Mouse (Mus musculus) intestine, embryonic 16.5 days (tissue): ENCODE data around the gene Oaf. TPM values are rescaled to one million over a fixed set of nuclear protein-coding genes. Genes with fewer than 3 reads are reported as not detected.

ENCODE experiments used
- ATAC-seq: fragments of 200-750 bp; cut with Nextera tagmentation; 2 replicates; pipeline ENCODE4 v1.8.0; 2017; ENCODE audit warnings: moderate TSS enrichment, moderate library complexity
- H3K27ac ChIP-seq: fragments of 300-500 bp; sonication (generic); 2 replicates; pipeline ENCODE4 v1.5.1; 2014; ENCODE audit warnings: mild to moderate bottlenecking, low read length
- H3K27me3 ChIP-seq: fragments of 300-500 bp; sonication (generic); replicated peaks from 2 replicates; pipeline ENCODE4 v1.6.1; 2014; ENCODE audit warnings: low read length, control low read depth, mixed read lengths; ENCODE audit not compliant: control insufficient read depth, insufficient read depth
- H3K36me3 ChIP-seq: fragments of 300-500 bp; sonication (generic); 2 replicates; pipeline ENCODE4 v1.6.1; 2014; ENCODE audit warnings: low read length, control low read depth; ENCODE audit not compliant: control insufficient read depth, insufficient read depth
- H3K4me1 ChIP-seq: fragments of 300-500 bp; sonication (generic); 2 replicates; pipeline ENCODE4 v1.6.1; 2014; ENCODE audit warnings: low read length, control low read depth, mixed read lengths; ENCODE audit not compliant: control insufficient read depth, insufficient read depth
- H3K4me2 ChIP-seq: fragments of 300-500 bp; sonication (generic); 2 replicates; pipeline ENCODE4 v1.6.1; 2014; ENCODE audit warnings: low read depth, low read length, control low read depth
- H3K4me3 ChIP-seq: fragments of 300-500 bp; sonication (generic); 2 replicates; pipeline ENCODE4 v1.5.1; 2014; ENCODE audit warnings: mild to moderate bottlenecking, low read length
- H3K9ac ChIP-seq: fragments of 300-500 bp; sonication (generic); 2 replicates; pipeline ENCODE4 v1.6.1; 2014; ENCODE audit warnings: low read depth, low read length
- H3K9me3 ChIP-seq: fragments of 300-500 bp; sonication (generic); 2 replicates; pipeline ENCODE4 v1.6.1; 2016; ENCODE audit warnings: low read length, control low read depth; ENCODE audit not compliant: control insufficient read depth
- WGBS: fragments of 180-500 bp; shearing (Covaris S2); extraction: QIAGEN DNeasy Blood & Tissue Kit; methylation state at CpG from one replicate; pipeline ENCODE4 v1.1.7; 2014; 5-methylcytosine and 5-hydroxymethylcytosine counted together
- polyA plus RNA-seq: library from polyadenylated mRNA; unstranded; fragments of >200 nt; fragmentation: Nextera tagmentation; extraction: Ambion mirVana; gene quantifications from 2 replicates; pipeline ENCODE4 v1.2.1, GENCODE M21; 2015

Gene Oaf
- polyA plus RNA-seq, 1 experiment from 2014 or later = 11.8 TPM

DNA sequence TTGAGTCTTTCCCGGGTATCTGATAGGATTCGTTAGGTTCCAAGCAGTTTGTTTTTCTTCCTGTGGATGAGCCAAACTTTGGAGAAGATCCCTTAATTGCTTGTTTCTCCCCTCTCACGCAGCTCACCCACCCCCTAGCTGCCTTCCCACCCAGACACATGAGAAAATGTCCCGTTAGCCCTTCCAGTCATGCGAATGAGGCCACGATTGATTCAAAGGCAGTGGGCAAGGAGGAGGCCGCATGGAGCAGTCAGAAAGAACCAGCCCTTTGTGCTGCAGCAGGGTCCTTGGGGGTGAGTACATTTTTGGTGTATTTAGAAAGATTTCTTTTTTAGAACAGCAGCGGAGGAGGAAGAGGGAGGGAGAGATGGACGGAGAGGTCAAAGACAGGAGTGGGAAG is 25.5 kb upstream of the Oaf start:
- ATAC-seq = no peak
- Histone ChIP-seq H3K4me2 (0 out of 2 replicates have a peak overlapping the region, but pooled peaks have one; percentile 3), H3K9ac (no peak overlapping the region), H3K36me3 (no peaks in the 10 kb centered on the region), H3K27me3 (no peaks in the 10 kb centered on the region; the same call in 1 of the 2 replicates), H3K27ac (no peak overlapping the region), H3K4me3 (no peak overlapping the region), H3K4me1 (peaks cover 42% of the 10 kb centered on the region), H3K9me3 (no peaks in the 10 kb centered on the region)
- 65% methylated on average over 9 of the region's 9 CpGs for WGBS

DNA sequence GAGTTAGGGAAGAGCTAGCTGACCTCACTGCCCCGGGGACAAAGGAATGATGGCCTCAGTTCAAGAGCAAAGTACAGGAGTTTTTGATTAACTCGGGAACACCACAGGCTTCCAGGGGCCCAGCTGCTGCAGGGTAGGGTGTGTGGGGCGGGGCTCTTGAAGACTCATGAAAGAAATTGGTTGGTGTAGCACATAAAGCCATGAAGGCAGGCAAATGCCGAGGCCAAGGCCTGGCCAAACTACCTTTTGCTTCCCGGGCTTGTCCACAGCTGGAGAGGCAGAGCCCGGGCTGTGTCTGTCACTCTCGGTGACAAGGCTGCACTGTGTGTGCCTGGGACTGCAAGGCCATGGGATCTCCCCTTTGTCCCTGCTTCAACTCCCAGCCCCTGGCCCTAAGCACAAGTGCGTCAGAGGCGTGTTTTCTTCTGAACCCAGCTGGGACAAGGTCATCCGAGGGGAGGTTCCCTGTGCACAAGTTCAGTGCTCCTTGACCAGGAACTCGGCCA is 24.3 kb upstream of the Oaf start:
- peak overlapping the region; percentile 37; the same call in 1 of the 2 replicates for H3K4me2 ChIP-seq
- no peaks in the 10 kb centered on the region for H3K36me3 ChIP-seq
- peaks cover 42% of the 10 kb centered on the region for H3K4me1 ChIP-seq
- ATAC-seq = peak; percentile 93
- H3K27ac ChIP-seq = peak overlapping the region; percentile 99
- H3K27me3 ChIP-seq = no peaks in the 10 kb centered on the region
- H3K9ac ChIP-seq = peak overlapping the region; percentile 61
- H3K9me3 ChIP-seq = no peaks in the 10 kb centered on the region
- WGBS = 23% methylated on average over 11 of the region's 11 CpGs
- H3K4me3 ChIP-seq = no peak overlapping the region

DNA sequence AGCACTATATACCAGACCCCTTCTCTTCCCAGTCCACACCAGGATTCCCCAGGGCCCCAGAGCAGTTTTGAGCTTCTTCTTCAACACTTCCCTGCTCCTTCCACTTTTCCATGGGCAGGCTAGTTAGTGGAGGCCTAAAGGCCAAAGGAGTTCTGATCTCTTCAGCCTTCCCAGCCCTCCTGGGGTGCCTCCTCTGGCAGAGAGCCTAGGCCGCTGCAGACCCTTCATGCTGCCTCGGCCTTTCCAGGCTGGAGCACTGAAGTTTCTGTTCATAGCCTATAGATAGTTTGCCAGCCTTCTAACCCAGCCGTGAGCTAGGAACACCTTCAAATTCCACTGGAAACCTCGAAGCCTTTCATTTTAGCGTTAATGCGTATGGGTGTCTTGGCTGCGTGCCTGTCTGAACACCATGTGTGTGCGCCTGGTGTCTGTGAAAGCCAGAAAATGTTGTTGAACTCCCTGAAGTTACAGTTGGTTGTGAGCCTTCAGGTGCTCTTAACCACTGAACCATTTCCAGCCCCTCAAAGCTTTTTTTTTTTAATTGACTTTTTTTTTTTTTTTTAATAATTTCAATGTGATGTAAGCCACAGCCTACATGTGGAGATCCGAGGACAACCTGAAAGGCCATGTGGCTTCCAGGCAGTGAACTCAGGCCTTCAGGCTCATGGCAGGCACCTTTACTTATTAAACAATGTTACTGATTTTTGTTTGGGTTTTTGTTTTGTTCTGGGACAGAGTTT is 23.3 kb upstream of the Oaf start:
- H3K36me3 ChIP-seq = no peaks in the 10 kb centered on the region
- H3K27me3 ChIP-seq = no peaks in the 10 kb centered on the region
- H3K9ac ChIP-seq = peak overlapping the region; percentile 52
- no peak overlapping the region for H3K4me2 ChIP-seq
- 53% methylated on average over 9 of the region's 9 CpGs for WGBS
- H3K4me1 ChIP-seq = peaks cover 42% of the 10 kb centered on the region
- no peaks in the 10 kb centered on the region for H3K9me3 ChIP-seq
- H3K27ac ChIP-seq = peak overlapping the region; percentile 99
- H3K4me3 ChIP-seq = no peak overlapping the region
- 0 out of 2 replicates have a peak, but pooled peaks have one; percentile 7 for ATAC-seq

DNA sequence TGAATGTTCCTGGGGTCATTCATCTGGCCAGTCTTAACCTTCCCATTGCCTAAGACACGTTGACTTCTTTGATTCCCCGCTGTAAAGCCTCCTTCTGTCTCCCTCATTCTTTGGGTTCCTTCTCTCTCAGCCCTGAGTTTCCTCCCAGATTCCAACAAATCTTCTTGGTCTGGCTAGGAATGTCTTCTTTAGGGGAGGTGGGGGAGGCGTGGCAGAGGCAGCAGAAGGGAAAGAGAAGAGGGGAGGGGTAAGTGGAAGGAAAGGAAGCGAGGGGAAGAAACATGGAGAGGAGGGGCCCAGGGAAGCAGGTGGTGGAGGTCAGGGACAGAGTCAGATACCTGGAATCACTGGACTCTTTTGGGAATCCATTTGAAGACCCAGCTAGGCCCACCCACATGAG is 22.7 kb upstream of the Oaf start:
- peak overlapping the region; percentile 99 for H3K27ac ChIP-seq
- H3K4me3 ChIP-seq = no peak overlapping the region
- H3K9ac ChIP-seq = peak overlapping the region; percentile 52
- no peaks in the 10 kb centered on the region for H3K27me3 ChIP-seq
- no peaks in the 10 kb centered on the region for H3K9me3 ChIP-seq
- 46% methylated on average over 4 of the region's 4 CpGs for WGBS
- no peak overlapping the region for H3K4me2 ChIP-seq
- peaks cover 42% of the 10 kb centered on the region for H3K4me1 ChIP-seq
- H3K36me3 ChIP-seq = no peaks in the 10 kb centered on the region
- no peak for ATAC-seq

DNA sequence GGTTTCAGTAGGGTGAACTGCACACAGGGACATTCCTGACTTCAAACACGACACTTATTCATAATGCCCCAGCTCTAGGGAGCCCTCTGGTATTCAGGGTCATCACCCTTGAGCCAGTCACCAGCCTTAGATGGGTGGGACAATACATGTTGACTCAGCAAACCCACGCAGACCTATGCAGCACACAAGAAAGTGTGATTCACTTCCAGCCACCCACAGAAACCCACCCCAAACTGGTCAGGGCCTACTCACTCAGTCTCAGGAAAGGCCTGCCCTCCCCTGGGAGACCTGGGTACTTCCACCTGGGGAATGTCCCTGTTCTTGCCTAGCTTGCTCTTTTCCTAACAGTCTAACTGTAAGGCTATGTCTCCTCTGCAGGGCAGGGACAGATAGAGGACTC is 22.2 kb upstream of the Oaf start:
- Histone ChIP-seq H3K36me3 (no peaks in the 10 kb centered on the region), H3K27me3 (no peaks in the 10 kb centered on the region), H3K9me3 (no peaks in the 10 kb centered on the region), H3K27ac (peak overlapping the region; percentile 99), H3K4me1 (peaks cover 42% of the 10 kb centered on the region), H3K9ac (peak overlapping the region; percentile 52), H3K4me3 (no peak overlapping the region), H3K4me2 (no peak overlapping the region)
- 27% methylated on average over 2 of the region's 2 CpGs for WGBS
- ATAC-seq = peak; percentile 4; the same call in 1 of the 2 replicates

DNA sequence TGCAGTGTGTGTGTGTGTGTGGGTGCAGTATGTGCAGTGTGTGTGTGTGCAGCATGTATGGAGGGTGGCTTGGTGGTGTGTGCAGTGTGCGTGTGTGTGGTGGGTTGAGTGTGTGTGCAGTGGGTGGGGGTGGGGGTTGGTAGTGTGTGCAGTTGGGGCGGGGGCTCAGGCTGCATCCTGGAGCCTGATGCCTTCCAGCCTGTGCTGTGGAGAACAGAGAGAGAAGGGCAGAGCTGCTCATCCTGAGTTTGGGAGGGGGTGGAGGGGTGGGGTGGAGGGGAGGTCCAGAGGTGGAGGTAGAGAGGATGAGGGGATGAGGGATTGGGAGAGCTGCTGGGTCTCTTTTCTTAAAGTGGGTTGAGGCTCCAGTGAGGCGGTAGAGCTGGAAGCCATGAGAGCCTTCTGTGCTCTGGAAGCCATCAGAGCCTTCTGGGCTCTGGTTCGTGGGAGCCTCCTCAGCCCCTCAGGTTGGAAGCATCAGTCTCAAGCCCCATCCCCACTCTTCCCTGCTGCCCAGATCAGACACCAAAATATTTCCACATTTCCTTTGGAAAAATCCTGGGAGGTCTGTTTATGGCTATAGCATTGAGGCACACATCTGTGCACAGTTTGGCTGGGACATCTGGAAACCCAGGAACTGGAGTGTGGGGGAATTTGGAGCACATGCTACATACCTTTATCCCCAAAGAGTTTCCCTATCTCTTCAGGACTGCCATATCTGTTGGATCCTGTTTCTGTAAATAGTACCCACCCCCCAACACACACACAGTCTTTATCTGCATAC is 21.6 kb upstream of the Oaf start:
- ATAC-seq = peak; percentile 33
- no peak overlapping the region for H3K9ac ChIP-seq
- H3K9me3 ChIP-seq = no peaks in the 10 kb centered on the region
- peaks cover 42% of the 10 kb centered on the region for H3K4me1 ChIP-seq
- H3K4me2 ChIP-seq = peak overlapping the region; percentile 11; the same call in 1 of the 2 replicates
- 28% methylated on average over 4 of the region's 4 CpGs for WGBS
- no peak overlapping the region for H3K4me3 ChIP-seq
- H3K27ac ChIP-seq = peak overlapping the region; percentile 99
- no peaks in the 10 kb centered on the region for H3K36me3 ChIP-seq
- H3K27me3 ChIP-seq = no peaks in the 10 kb centered on the region

DNA sequence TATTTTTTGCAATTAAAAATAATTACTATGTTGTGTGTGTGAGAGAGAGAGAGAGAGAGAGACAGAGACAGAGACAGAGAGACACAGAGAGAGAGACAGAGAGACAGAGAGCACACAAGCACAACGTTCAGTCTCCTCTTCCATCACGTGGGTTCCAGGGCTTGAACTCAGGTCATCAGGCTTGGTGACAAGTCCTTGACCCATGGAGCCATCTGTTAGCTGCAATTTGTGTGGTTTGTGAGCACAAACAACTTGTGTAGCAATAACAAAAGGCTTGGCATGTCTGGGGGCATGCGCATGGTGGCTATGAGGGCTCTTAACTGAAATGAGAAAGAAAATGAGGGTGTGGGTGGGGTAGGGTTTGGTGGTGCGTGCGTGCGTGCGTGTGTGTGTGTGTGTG is 20.9 kb upstream of the Oaf start:
- no peaks in the 10 kb centered on the region for H3K36me3 ChIP-seq
- no peak overlapping the region for H3K4me2 ChIP-seq
- H3K9me3 ChIP-seq = no peaks in the 10 kb centered on the region
- H3K27me3 ChIP-seq = no peaks in the 10 kb centered on the region
- no peak for ATAC-seq
- 73% methylated on average over 7 of the region's 7 CpGs for WGBS
- no peak overlapping the region for H3K9ac ChIP-seq
- peaks cover 41% of the 10 kb centered on the region for H3K4me1 ChIP-seq
- peak overlapping the region; percentile 99 for H3K27ac ChIP-seq
- H3K4me3 ChIP-seq = no peak overlapping the region

DNA sequence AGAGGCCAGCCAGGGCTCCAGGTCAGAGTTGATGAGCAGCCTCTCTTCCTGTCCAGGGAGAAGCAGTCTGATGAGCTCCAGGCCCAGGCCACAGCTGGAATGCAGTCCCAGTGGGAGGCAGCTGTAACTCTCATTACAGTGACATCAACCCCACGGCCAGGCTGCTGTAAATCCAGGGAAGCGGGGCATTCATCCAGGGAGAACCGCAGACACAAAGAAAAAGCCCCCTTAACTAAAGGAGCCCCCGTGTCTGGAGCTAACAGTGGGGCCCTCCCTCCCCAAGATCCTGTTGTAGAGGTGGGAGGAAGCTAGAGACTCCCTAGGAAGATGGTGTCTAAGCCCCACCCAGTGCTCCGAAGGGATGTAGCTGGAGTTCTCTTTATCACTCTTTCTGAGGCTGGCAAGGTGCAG is 13.6 kb upstream of the Oaf start:
- Histone ChIP-seq H3K27ac (peak overlapping the region; percentile 84), H3K36me3 (no peaks in the 10 kb centered on the region), H3K9me3 (no peaks in the 10 kb centered on the region), H3K9ac (peak overlapping the region; percentile 11; the same call in 1 of the 2 replicates), H3K4me1 (peaks cover 13% of the 10 kb centered on the region; the same call in 1 of the 2 replicates), H3K27me3 (no peaks in the 10 kb centered on the region), H3K4me3 (no peak overlapping the region), H3K4me2 (no peak overlapping the region)
- ATAC-seq = peak; percentile 79
- 27% methylated on average over 5 of the region's 5 CpGs for WGBS

DNA sequence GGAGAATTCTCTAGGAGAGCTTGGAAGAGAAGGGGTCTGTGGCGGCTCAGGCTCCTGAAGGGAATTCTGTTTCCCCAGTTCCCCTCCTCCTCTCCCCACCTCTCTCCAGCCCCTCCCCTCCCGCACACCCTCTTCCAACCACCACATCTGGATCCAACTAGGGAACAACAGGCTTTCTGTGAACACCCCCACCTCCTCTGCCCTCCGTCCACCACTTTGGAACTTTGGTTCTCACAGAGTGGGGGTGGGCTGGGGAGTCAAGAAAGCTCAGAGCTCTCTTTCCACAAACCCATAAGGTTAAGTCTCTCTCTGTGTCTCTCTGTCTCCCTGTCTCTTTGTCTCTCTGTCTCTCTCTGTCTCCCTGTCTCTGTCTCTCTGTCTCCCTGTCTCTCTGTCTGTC is 13.1 kb upstream of the Oaf start:
- no peak overlapping the region for H3K4me2 ChIP-seq
- 0 out of 2 replicates have a peak overlapping the region, but pooled peaks have one; percentile 11 for H3K9ac ChIP-seq

More for the DNA sequence above, 13.1 kb upstream of the Oaf start:
- Histone ChIP-seq H3K27me3 (no peaks in the 10 kb centered on the region), H3K4me1 (peaks cover 13% of the 10 kb centered on the region; the same call in 1 of the 2 replicates), H3K9me3 (no peaks in the 10 kb centered on the region), H3K27ac (peak overlapping the region; percentile 84), H3K36me3 (no peaks in the 10 kb centered on the region), H3K4me3 (no peak overlapping the region)
- ATAC-seq = peak; percentile 40; the same call in 1 of the 2 replicates
- 49% methylated on average over 3 of the region's 3 CpGs for WGBS
